Mouse (Mus musculus) CH12.LX (cell line): ENCODE measurements around the gene Pheta1. TPM values are rescaled to one million over a fixed set of nuclear protein-coding genes. Genes with fewer than 3 reads are reported as not detected.

Experiments used
- DNase-seq: peaks from one replicate; pipeline ENCODE4 v3.0.0-alpha.2; 2013; ENCODE audit errors: extremely low read depth
- H3K27ac ChIP-seq: 2 replicates; pipeline ENCODE4 v1.5.1; 2012; ENCODE audit warnings: low read depth, mild to moderate bottlenecking, control low read depth, moderate library complexity; ENCODE audit not compliant: insufficient read depth
- H3K27me3 ChIP-seq: replicated peaks from 2 replicates; pipeline ENCODE3; 2012; ENCODE audit warnings: inconsistent platforms
- H3K36me3 ChIP-seq, 2 experiments: replicated peaks in 1 of 2; 2 replicates each; pipeline versions ENCODE3 to v1.6.1; 2012; ENCODE audit warnings: inconsistent platforms in 1 of 2, low read length in 1 of 2, mild to moderate bottlenecking in 1 of 2, mixed read lengths in 1 of 2, moderate library complexity in 1 of 2; ENCODE audit not compliant: control insufficient read depth in 1 of 2, insufficient read depth in 1 of 2
- H3K4me1 ChIP-seq, 2 experiments: 2 replicates each; pipeline ENCODE4 v1.6.1; 2012; ENCODE audit warnings: inconsistent platforms in 1 of 2, moderate library complexity in 1 of 2; ENCODE audit not compliant: insufficient read depth in 2 of 2, control insufficient read depth in 1 of 2
- H3K4me2 ChIP-seq: 2 replicates; pipeline ENCODE4 v1.6.1; 2012; ENCODE audit warnings: low read depth, mild to moderate bottlenecking, control low read depth; ENCODE audit not compliant: poor library complexity, insufficient read depth, severe bottlenecking
- H3K4me3 ChIP-seq, 3 experiments: fragments of 150-350 bp in 1 of 3; sonication (generic) in 1 of 3; replicated peaks in 1 of 3; 2 replicates each; pipeline versions ENCODE3 to v1.5.1; 2011 to 2012; ENCODE audit warnings: low read depth in 2 of 3, low read length in 2 of 3, mild to moderate bottlenecking in 2 of 3, moderate library complexity in 2 of 3, control low read depth in 1 of 3, improper control_type of control experiment in 1 of 3, inconsistent platforms in 1 of 3, mixed read lengths in 1 of 3; ENCODE audit not compliant: poor library complexity in 1 of 3
- H3K79me2 ChIP-seq: replicated peaks from 2 replicates; pipeline ENCODE4 v1.6.1; 2012; ENCODE audit warnings: mild to moderate bottlenecking, moderate library complexity; ENCODE audit not compliant: control insufficient read depth, poor library complexity, insufficient read depth, severe bottlenecking; ENCODE audit errors: extremely low read depth
- H3K9ac ChIP-seq: 2 replicates; pipeline ENCODE4 v1.6.1; 2012; ENCODE audit warnings: low read depth, mild to moderate bottlenecking, control low read depth, moderate library complexity; ENCODE audit not compliant: insufficient read depth
- H3K9me3 ChIP-seq: replicated peaks from 2 replicates; pipeline ENCODE3; 2012; ENCODE audit warnings: low read length, inconsistent platforms, mixed read lengths
- BHLHE40 ChIP-seq: IDR thresholded peaks from 2 replicates; pipeline ENCODE4 v1.6.1; 2011; ENCODE audit warnings: mild to moderate bottlenecking, low read depth, low read length, improper control_type of control experiment
- CHD2 ChIP-seq: IDR thresholded peaks from 2 replicates; pipeline ENCODE4 v1.6.1; 2011; ENCODE audit warnings: low read length, improper control_type of control experiment
- CTCF ChIP-seq, 2 experiments: IDR thresholded peaks in 1 of 2; conservative IDR thresholded peaks in 1 of 2; 2 replicates each; pipeline ENCODE4 v1.5.1; 2011 to 2012; ENCODE audit warnings: low read depth in 2 of 2, low read length in 2 of 2, improper control_type of control experiment in 1 of 2, inconsistent platforms in 1 of 2, mild to moderate bottlenecking in 1 of 2, moderate library complexity in 1 of 2
- ELF1 ChIP-seq: IDR thresholded peaks from 2 replicates; pipeline ENCODE4 v1.6.1; 2014; ENCODE audit warnings: low read depth, mild to moderate bottlenecking, inconsistent platforms, low read length, improper control_type of control experiment
- ETS1 ChIP-seq: conservative IDR thresholded peaks from 2 replicates; pipeline ENCODE4 v1.6.1; 2012; ENCODE audit warnings: low read depth, mild to moderate bottlenecking, inconsistent platforms, low read length, improper control_type of control experiment, moderate library complexity
- HCFC1 ChIP-seq: IDR thresholded peaks from 2 replicates; pipeline ENCODE4 v1.6.1; 2012; ENCODE audit warnings: low read depth, mild to moderate bottlenecking, inconsistent platforms, low read length, improper control_type of control experiment
- JUN ChIP-seq: IDR thresholded peaks from 2 replicates; pipeline ENCODE4 v1.6.1; 2011; ENCODE audit warnings: low read depth, mild to moderate bottlenecking, low read length, improper control_type of control experiment, moderate library complexity; ENCODE audit not compliant: insufficient read depth
- JUND ChIP-seq: conservative IDR thresholded peaks from 2 replicates; pipeline ENCODE4 v1.6.1; 2011; ENCODE audit warnings: low read depth, low read length, improper control_type of control experiment
- KAT2A ChIP-seq: IDR thresholded peaks from 2 replicates; pipeline ENCODE4 v1.6.1; 2012; ENCODE audit warnings: low read length, improper control_type of control experiment, inconsistent platforms; ENCODE audit not compliant: insufficient replicate concordance
- MAX ChIP-seq: IDR thresholded peaks from 2 replicates; pipeline ENCODE4 v1.6.1; 2011; ENCODE audit warnings: low read length, improper control_type of control experiment
- MAZ ChIP-seq: IDR thresholded peaks from 2 replicates; pipeline ENCODE4 v1.6.1; 2012; ENCODE audit warnings: low read depth, mild to moderate bottlenecking, inconsistent platforms, low read length, improper control_type of control experiment, moderate library complexity
- MEF2A ChIP-seq: IDR thresholded peaks from 2 replicates; pipeline ENCODE4 v1.6.1; 2014; ENCODE audit warnings: low read depth, mild to moderate bottlenecking, inconsistent platforms, low read length, improper control_type of control experiment, borderline replicate concordance
- NELFE ChIP-seq: IDR thresholded peaks from 2 replicates; pipeline ENCODE4 v1.6.1; 2011; ENCODE audit warnings: low read depth, low read length, improper control_type of control experiment
- NRF1 ChIP-seq: IDR thresholded peaks from 2 replicates; pipeline ENCODE4 v1.6.1; 2014; ENCODE audit warnings: low read depth, mild to moderate bottlenecking, inconsistent platforms, low read length, improper control_type of control experiment, moderate library complexity
- PAX5 ChIP-seq: IDR thresholded peaks from 2 replicates; pipeline ENCODE4 v1.6.1; 2012; ENCODE audit warnings: low read length, inconsistent platforms, mixed read lengths
- POLR2A ChIP-seq: IDR thresholded peaks from 2 replicates; pipeline ENCODE4 v1.6.1; 2011; ENCODE audit warnings: low read depth, mild to moderate bottlenecking, improper control_type of control experiment, low read length
- RAD21 ChIP-seq: IDR thresholded peaks from 2 replicates; pipeline ENCODE4 v1.6.1; 2011; ENCODE audit warnings: low read depth, mild to moderate bottlenecking, low read length, improper control_type of control experiment, moderate library complexity
- SIN3A ChIP-seq: IDR thresholded peaks from 2 replicates; pipeline ENCODE4 v1.6.1; 2012; ENCODE audit warnings: low read length, improper control_type of control experiment, inconsistent platforms
- SMC3 ChIP-seq: IDR thresholded peaks from 2 replicates; pipeline ENCODE4 v1.6.1; 2011; ENCODE audit warnings: low read depth, low read length, improper control_type of control experiment
- TBP ChIP-seq: conservative IDR thresholded peaks from 2 replicates; pipeline ENCODE4 v1.6.1; 2011; ENCODE audit warnings: low read depth, low read length, improper control_type of control experiment
- UBTF ChIP-seq: IDR thresholded peaks from 2 replicates; pipeline ENCODE4 v1.6.1; 2012; ENCODE audit warnings: low read depth, mild to moderate bottlenecking, inconsistent platforms, low read length, improper control_type of control experiment, moderate library complexity
- ZC3H11A ChIP-seq: IDR thresholded peaks from 2 replicates; pipeline ENCODE4 v1.6.1; 2012; ENCODE audit warnings: low read depth, mild to moderate bottlenecking, inconsistent platforms, low read length, improper control_type of control experiment
- ZMIZ1 ChIP-seq: IDR thresholded peaks from 2 replicates; pipeline ENCODE4 v1.6.1; 2012; ENCODE audit warnings: low read depth, mild to moderate bottlenecking, inconsistent platforms, low read length, improper control_type of control experiment
- ZNF384 ChIP-seq: IDR thresholded peaks from 2 replicates; pipeline ENCODE4 v1.6.1; 2012; ENCODE audit warnings: low read depth, low read length, improper control_type of control experiment, inconsistent platforms
- dilution Hi-C: fragments of 300-500 bp; cut with MboI; formaldehyde crosslinking; loops from 2 replicates; pipeline ENCODE4 v1.14.3; 2020; ENCODE audit warnings: low sequenced_read_pairs; ENCODE audit not compliant: extremely low pct_unique_long_range_greater_than_20kb, extremely low pct_ligation_motif_present
- in situ Hi-C: fragments of 300-500 bp; cut with MboI; formaldehyde crosslinking; loops from 3 replicates; pipeline ENCODE4 v1.14.3; 2019; ENCODE audit warnings: low sequenced_read_pairs, low pct_ligation_motif_present, low pct_unique_long_range_greater_than_20kb, mixed read lengths
- polyA plus RNA-seq: library from polyadenylated mRNA; unstranded; fragments of >175 nt; gene quantifications from 2 replicates; pipeline ENCODE4 v1.2.1, GENCODE M21; 2012; ENCODE audit warnings: low read depth; ENCODE audit not compliant: insufficient read length
- total RNA-seq, 2 experiments: library from RNA; depleted of rRNA; stranded (reverse); fragments of 300-350 nt in 1 of 2; fragments of >200 nt in 1 of 2; gene quantifications; 2 replicates each; pipeline ENCODE4 v1.2.3; 2012 to 2014

The Pheta1 gene
- total and polyA plus RNA-seq, 3 experiments: 1.4 to 4.5 (median 2.0) TPM

DNA sequence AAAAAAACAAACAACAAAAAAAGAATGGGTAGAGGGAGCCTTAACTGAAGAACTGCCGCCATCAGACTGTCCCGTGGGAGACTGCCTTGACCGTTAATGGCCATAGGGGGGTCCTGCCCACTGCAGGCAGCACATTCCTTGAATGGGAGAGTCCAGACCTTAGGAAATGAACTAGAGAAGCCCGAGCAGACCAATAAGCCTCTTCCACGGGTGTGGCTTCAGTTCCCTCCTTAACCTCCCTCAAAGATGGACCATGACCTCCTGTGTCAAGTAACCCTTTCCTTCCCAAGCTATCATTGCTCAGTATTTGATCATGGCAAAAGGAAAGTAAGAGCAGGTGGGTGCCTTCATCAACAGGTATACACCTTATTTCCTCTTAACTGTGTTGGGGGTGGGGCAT is 13.2 kb downstream of the Pheta1 start:
- dilution Hi-C loops: no loop called here
- Histone ChIP-seq H3K9me3 (peaks cover 2% of the 10 kb centered on the region), H3K4me3 (no peak overlapping the region)
- DNase-seq: no peak
- in situ Hi-C loops: loop anchor here (10.0 kb wide), 1 partner anchor 143 kb away; no protein-coding TSS in a partner anchor
- TF ChIP-seq RAD21 (no peak), ZNF384 (no peak), BHLHE40 (no peak), UBTF (no peak), JUN (no peak)
- TF ChIP-seq, all 38 proteins: peak for 0
- H3K4me1 ChIP-seq: no peaks in the 10 kb centered on the region
- no peaks in the 10 kb centered on the region for H3K36me3 ChIP-seq
- peaks cover 51% of the 10 kb centered on the region for H3K27me3 ChIP-seq
- H3K27ac ChIP-seq: no peak overlapping the region
- no peak overlapping the region for H3K9ac ChIP-seq
- H3K4me2 ChIP-seq: no peak overlapping the region
- no peaks in the 10 kb centered on the region for H3K79me2 ChIP-seq

DNA sequence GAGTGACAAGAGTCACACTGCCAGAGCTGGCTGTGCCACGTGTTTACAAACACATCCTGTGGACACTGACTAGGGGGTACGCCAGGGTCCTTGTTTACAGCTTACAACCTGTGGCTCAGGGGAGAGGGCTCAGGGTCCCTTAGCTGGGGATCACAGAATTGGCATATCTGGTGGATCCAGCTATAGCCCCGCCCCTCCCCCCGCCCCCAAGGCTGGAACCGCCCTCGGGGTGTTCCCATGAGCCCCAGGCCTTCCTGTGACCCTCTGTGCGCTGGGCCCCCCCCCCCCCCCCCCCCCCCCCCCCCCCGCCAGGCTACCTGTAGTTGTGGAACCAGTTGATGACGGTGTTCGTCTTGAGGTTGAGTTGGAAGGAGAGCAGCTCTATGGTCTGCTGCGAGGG is 15.5 kb downstream of the Pheta1 start:
- dilution Hi-C loops (no loop called here), in situ Hi-C loops (loop anchor here (10.0 kb wide), 1 partner anchor 140 kb away; no protein-coding TSS in a partner anchor)
- no peaks in the 10 kb centered on the region for H3K79me2 ChIP-seq
- H3K27ac ChIP-seq: no peak overlapping the region
- no peaks in the 10 kb centered on the region for H3K9me3 ChIP-seq
- no peak overlapping the region for H3K9ac ChIP-seq
- DNase-seq: no peak
- H3K27me3 ChIP-seq: peaks cover 61% of the 10 kb centered on the region
- H3K36me3 ChIP-seq: no peaks in the 10 kb centered on the region
- TF ChIP-seq SMC3 (no peak), ZNF384 (no peak), ZMIZ1 (no peak), KAT2A (no peak), MAX (no peak), CHD2 (no peak), BHLHE40 (no peak), JUND (no peak), NELFE (no peak), SIN3A (no peak), ETS1 (no peak)
- no peak overlapping the region for H3K4me2 ChIP-seq
- H3K4me3 ChIP-seq: no peak overlapping the region
- H3K4me1 ChIP-seq: no peaks in the 10 kb centered on the region

DNA sequence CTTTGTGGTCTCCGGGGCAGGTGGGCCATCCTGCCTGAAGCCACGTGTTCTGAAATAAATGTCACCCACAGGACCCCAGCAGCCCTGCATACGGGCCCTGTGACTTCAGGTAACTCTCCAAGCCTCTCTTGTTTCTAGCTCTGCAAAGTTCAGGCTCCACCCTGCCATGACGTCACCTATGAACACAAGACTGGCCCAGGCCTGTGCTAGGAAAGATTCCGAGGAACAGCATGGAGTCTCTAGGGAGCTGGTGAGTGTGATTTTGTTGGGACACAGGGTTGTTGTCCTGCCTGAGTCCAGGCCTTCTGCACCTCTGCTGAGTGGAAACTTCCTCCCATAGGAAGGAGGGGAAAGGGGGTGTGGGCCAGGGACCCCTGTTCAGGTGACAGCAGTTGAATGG is 19.2 kb downstream of the Pheta1 start:
- Histone ChIP-seq H3K4me3 (no peak overlapping the region), H3K27me3 (peaks cover 43% of the 10 kb centered on the region), H3K79me2 (no peaks in the 10 kb centered on the region), H3K9me3 (no peaks in the 10 kb centered on the region), H3K4me1 (peaks cover 0 to 5% of the 10 kb centered on the region in 2 experiments; a peak in 2 of 4 replicates), H3K4me2 (no peak overlapping the region), H3K36me3 (no peaks in the 10 kb centered on the region), H3K9ac (no peak overlapping the region), H3K27ac (no peak overlapping the region)
- dilution Hi-C loops (no loop called here), in situ Hi-C loops (loop anchor here (10.0 kb wide), 1 partner anchor 137 kb away; no protein-coding TSS in a partner anchor)
- TF ChIP-seq CHD2: no peak
- TF ChIP-seq ZC3H11A: no peak
- no peak for TF ChIP-seq MEF2A
- no peak for TF ChIP-seq PAX5
- no peak for TF ChIP-seq MAZ
- TF ChIP-seq NRF1: no peak
- no peak for TF ChIP-seq ZNF384
- TF ChIP-seq ELF1: no peak
- no peak for TF ChIP-seq HCFC1
- TF ChIP-seq POLR2A: no peak
- TF ChIP-seq TBP: no peak
- no peak for TF ChIP-seq CTCF (conservative IDR thresholded peaks at IDR 0.05 in 1 of 2, IDR thresholded peaks at IDR 0.05 in 1 of 2; ENCODE audit: low read depth in 2 of 2, low read length in 2 of 2)
- no peak for DNase-seq
